Mouse (Mus musculus): ENCODE data around the gene Prkcz. TPM values are rescaled to one million over a fixed set of nuclear protein-coding genes. Genes with fewer than 3 reads are reported as not detected.
"Not testable (repeated sequence)": the region's sequence is repeated elsewhere in the genome, so short reads cannot be mapped to it uniquely, and the experiment has no call there.

Gene Prkcz
- total RNA-seq, 2 experiments from 2014 or later: 1.5 to 3.8 TPM

GRCm38 (mm10) chr4:155359560-155360464, 1.3 kb downstream of the Prkcz start:
- DNase-seq: no peak

GRCm38 (mm10) chr4:155357601-155358000, 3.6 kb downstream of the Prkcz start:
- DNase-seq: no peak

- no peak for DNase-seq
These were observed 4.8 kb downstream of the Prkcz start for GRCm38 (mm10) chr4:155356354-155356753.

- DNase-seq: no peak
These were observed 6.6 kb downstream of the Prkcz start for GRCm38 (mm10) chr4:155354546-155354945.

- DNase-seq: no peak
These were observed 7.1 kb downstream of the Prkcz start for GRCm38 (mm10) chr4:155354035-155354434.

GRCm38 (mm10) chr4:155352581-155352980, 8.6 kb downstream of the Prkcz start:
- no peak for DNase-seq

GRCm38 (mm10) chr4:155346350-155346749, 14.8 kb downstream of the Prkcz start:
- DNase-seq: no peak

GRCm38 (mm10) chr4:155345608-155345953, 15.6 kb downstream of the Prkcz start:
- DNase-seq: peak; percentile 39

- DNase-seq: no peak
These were observed 16.2 kb downstream of the Prkcz start for GRCm38 (mm10) chr4:155344716-155345607.

- DNase-seq: no peak
These were observed 16.9 kb downstream of the Prkcz start for GRCm38 (mm10) chr4:155344299-155344600.

- DNase-seq: no peak
These were observed 17.5 kb downstream of the Prkcz start for GRCm38 (mm10) chr4:155343415-155344298.

- DNase-seq: no peak
These were observed 24.7 kb downstream of the Prkcz start for GRCm38 (mm10) chr4:155336284-155337050.

GRCm38 (mm10) chr4:155332253-155332652, 28.9 kb downstream of the Prkcz start:
- DNase-seq: no peak

GRCm38 (mm10) chr4:155328385-155328784, 32.8 kb downstream of the Prkcz start:
- not testable (repeated sequence) for DNase-seq

- DNase-seq: no peak
These were observed 35.4 kb downstream of the Prkcz start for GRCm38 (mm10) chr4:155325773-155326172.

- no peak for DNase-seq
These were observed 36.6 kb downstream of the Prkcz start for GRCm38 (mm10) chr4:155324511-155324910.

GRCm38 (mm10) chr4:155323081-155323795, 37.9 kb downstream of the Prkcz start:
- no peak for DNase-seq

GRCm38 (mm10) chr4:155320281-155321244, 40.6 kb downstream of the Prkcz start:
- DNase-seq: no peak

GRCm38 (mm10) chr4:155318266-155318665, 42.9 kb downstream of the Prkcz start:
- no peak for DNase-seq
